Mouse (Mus musculus) hindbrain, embryonic 11.5 days (tissue): Measurements from ENCODE around the gene Rtcb. TPM values are rescaled to one million over a fixed set of nuclear protein-coding genes. Genes with fewer than 3 reads are reported as not detected.

ENCODE experiments used
- ATAC-seq: fragments of 200-750 bp; cut with Nextera tagmentation; 2 replicates; pipeline ENCODE4 v1.8.0; 2017; ENCODE audit warnings: mild to moderate bottlenecking, moderate TSS enrichment, moderate library complexity; ENCODE audit not compliant: low FRiP score
- DNase-seq: peaks from one replicate; pipeline ENCODE4 v3.0.0-alpha.2; 2015; ENCODE audit warnings: low spot score
- H3K27ac ChIP-seq: fragments of 300-500 bp; sonication (generic); 2 replicates; pipeline ENCODE4 v1.5.1; 2014; ENCODE audit warnings: mild to moderate bottlenecking, low read depth, low read length
- H3K27me3 ChIP-seq: fragments of 300-500 bp; sonication (generic); 2 replicates; pipeline ENCODE4 v1.6.1; 2014; ENCODE audit warnings: mild to moderate bottlenecking, low read length, moderate library complexity, mixed read lengths; ENCODE audit not compliant: control insufficient read depth, insufficient read depth
- H3K36me3 ChIP-seq: fragments of 300-500 bp; sonication (generic); 2 replicates; pipeline ENCODE4 v1.6.1; 2014; ENCODE audit warnings: mild to moderate bottlenecking, low read length, moderate library complexity, mixed read lengths; ENCODE audit not compliant: control insufficient read depth, insufficient read depth
- H3K4me1 ChIP-seq: fragments of 300-500 bp; sonication (generic); replicated peaks from 2 replicates; pipeline ENCODE4 v1.6.1; 2014; ENCODE audit warnings: low read length, mixed read lengths; ENCODE audit not compliant: control insufficient read depth, insufficient read depth
- H3K4me2 ChIP-seq: fragments of 300-500 bp; sonication (generic); replicated peaks from 2 replicates; pipeline ENCODE4 v1.6.1; 2014; ENCODE audit warnings: mild to moderate bottlenecking, low read depth, low read length
- H3K4me3 ChIP-seq: fragments of 300-500 bp; sonication (generic); 2 replicates; pipeline ENCODE4 v1.5.1; 2014; ENCODE audit warnings: low read depth, low read length
- H3K9ac ChIP-seq: fragments of 300-500 bp; sonication (generic); 2 replicates; pipeline ENCODE4 v1.6.1; 2014; ENCODE audit warnings: low read depth, low read length
- H3K9me3 ChIP-seq: fragments of 300-500 bp; sonication (generic); 2 replicates; pipeline ENCODE4 v1.6.1; 2016; ENCODE audit warnings: low read length; ENCODE audit not compliant: control insufficient read depth
- WGBS: fragments of 180-500 bp; shearing (Covaris S2); extraction: QIAGEN DNeasy Blood & Tissue Kit; methylation state at CpG from one replicate; pipeline ENCODE4 v1.1.7; 2014; 5-methylcytosine and 5-hydroxymethylcytosine counted together
- polyA plus RNA-seq: library from polyadenylated mRNA; unstranded; fragments of >200 nt; fragmentation: Nextera tagmentation; extraction: Ambion mirVana; gene quantifications from 2 replicates; pipeline ENCODE4 v1.2.1, GENCODE M21; 2014

Gene Rtcb
- polyA plus RNA-seq, 1 experiment from 2014 or later = 173 TPM

DNA sequence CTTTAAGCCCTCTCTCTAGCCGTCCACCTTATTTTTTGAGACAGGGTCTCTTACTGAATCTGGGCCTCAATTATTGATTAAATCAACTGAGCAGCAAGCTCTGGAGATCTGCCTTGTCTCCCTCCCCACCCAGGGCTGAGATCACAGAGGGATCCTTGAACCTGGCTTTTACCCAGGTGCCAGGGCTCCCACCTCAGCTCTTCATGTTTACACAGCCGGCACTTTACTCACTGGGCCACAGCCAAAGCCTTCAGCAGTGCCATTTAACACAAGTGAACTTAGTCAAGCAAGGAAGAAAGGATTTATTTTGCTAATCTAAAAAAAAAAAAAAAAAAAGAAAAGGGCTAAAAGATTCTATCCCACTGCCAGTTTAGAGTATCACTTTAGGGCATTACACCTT lies 3.2 kb downstream of the Rtcb start:
- H3K9me3 ChIP-seq = no peaks in the 10 kb centered on the region
- H3K36me3 ChIP-seq = 0 out of 2 replicates have a peak, but pooled peaks cover 6% of the 10 kb centered on the region
- H3K9ac ChIP-seq = no peak overlapping the region
- 92% methylated on average over 2 of the region's 2 CpGs for WGBS
- H3K4me1 ChIP-seq = no peaks in the 10 kb centered on the region; the same call in 1 of the 2 replicates
- H3K4me3 ChIP-seq = no peak overlapping the region
- DNase-seq = no peak
- no peak for ATAC-seq
- no peak overlapping the region for H3K4me2 ChIP-seq
- no peak overlapping the region for H3K27ac ChIP-seq
- no peaks in the 10 kb centered on the region for H3K27me3 ChIP-seq

DNA sequence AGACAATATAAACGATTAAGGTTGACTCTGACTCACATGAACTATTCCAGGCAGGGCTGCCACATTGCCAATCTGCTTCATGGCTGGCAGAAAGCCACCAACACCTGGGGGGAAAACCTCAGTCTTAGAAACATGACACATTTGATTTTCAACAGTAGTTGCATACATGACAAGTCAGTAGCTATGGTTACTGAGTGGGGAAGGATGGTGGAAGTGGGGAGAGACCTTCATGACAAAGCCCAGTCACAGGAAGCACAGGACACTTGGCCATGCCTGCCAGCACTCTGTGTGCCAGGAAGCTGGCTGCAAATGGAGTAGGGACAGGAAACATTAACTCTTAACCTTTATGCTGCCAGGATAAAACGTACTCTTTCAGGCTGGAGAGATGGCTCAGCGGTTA lies 4.2 kb downstream of the Rtcb start:
- 90% methylated on average over 3 of the region's 3 CpGs for WGBS
- DNase-seq (no peak), ATAC-seq (no peak)
- H3K4me2 ChIP-seq = no peak overlapping the region
- H3K36me3 ChIP-seq = 0 out of 2 replicates have a peak, but pooled peaks cover 6% of the 10 kb centered on the region
- H3K9ac ChIP-seq = no peak overlapping the region
- no peaks in the 10 kb centered on the region; the same call in 1 of the 2 replicates for H3K4me1 ChIP-seq
- no peaks in the 10 kb centered on the region for H3K27me3 ChIP-seq
- no peaks in the 10 kb centered on the region for H3K9me3 ChIP-seq
- no peak overlapping the region for H3K27ac ChIP-seq
- H3K4me3 ChIP-seq = no peak overlapping the region

DNA sequence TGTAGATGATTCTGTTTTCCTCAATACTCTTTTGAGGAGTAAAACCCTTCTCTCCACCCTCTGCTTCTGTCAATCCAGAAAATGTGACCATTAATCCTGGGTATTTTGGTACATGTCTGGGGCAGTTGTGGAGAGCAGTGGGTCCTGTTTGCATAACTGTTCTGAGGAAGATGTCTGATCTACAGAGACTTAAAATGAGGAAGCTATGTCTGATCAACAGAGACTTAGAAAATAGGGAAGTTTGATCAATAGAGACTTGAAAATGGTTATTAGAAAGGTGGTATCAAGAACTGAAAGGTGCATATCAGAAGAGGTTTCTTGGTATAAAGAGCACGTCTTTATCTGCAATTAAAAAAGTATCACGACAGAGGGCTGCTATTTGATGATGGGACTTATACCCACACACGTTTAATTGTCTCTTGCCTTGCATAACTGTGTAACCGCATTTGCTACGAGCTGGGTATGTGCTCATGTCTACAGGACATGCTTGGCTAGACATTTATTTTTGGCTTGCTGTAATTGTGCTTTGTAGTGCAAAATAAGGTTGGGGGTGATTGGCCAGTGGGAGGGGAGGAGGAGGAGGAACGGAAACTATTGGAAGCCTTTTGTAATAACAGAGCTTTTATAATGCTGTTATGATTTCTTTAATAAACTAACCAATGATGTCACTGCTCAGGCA lies 5.7 kb downstream of the Rtcb start:
- H3K4me3 ChIP-seq = no peak overlapping the region
- WGBS = 93% methylated on average over 6 of the region's 6 CpGs
- no peaks in the 10 kb centered on the region; the same call in 1 of the 2 replicates for H3K4me1 ChIP-seq
- H3K9me3 ChIP-seq = no peaks in the 10 kb centered on the region
- H3K36me3 ChIP-seq = 0 out of 2 replicates have a peak, but pooled peaks cover 9% of the 10 kb centered on the region
- H3K9ac ChIP-seq = no peak overlapping the region
- H3K27ac ChIP-seq = no peak overlapping the region
- ATAC-seq (no peak), DNase-seq (no peak)
- no peaks in the 10 kb centered on the region for H3K27me3 ChIP-seq
- H3K4me2 ChIP-seq = no peak overlapping the region

DNA sequence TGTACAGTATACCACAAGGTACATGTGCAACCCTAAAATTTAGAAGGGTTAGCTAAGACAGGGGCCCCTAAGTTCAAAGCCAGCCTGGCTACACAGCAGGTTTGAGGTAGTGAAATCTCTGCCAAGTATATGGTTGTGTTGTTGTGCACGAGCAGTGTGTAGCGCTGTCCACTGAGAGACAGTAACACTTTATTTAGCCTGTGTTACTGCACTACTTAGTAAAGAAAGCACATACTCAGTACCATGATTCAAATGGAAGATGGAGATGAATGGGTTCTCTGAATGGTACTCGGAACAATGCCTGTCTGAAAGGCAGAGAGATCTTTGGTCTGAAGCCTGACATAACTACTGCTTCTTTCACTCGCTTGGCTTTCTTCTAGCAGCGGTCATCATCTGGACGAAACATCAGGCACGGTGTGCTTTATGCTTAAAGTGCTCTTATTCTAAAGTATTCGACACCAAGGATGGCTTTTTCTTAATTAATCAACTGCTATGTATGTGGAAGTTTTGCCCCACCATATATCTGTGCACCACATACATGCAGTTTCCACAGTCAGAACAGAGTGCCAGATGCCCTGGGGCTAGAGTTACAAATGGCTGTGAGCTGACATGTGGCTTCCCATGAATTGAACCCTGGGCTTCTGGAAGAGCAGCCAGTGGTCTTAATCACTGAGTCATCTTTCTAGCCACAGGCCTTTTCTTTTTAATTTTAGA lies 9.0 kb downstream of the Rtcb start:
- DNase-seq = no peak
- no peaks in the 10 kb centered on the region for H3K9me3 ChIP-seq
- H3K4me2 ChIP-seq = no peak overlapping the region
- H3K9ac ChIP-seq = no peak overlapping the region
- peaks cover 13% of the 10 kb centered on the region; the same call in 1 of the 2 replicates for H3K36me3 ChIP-seq
- ATAC-seq = no peak
- no peak overlapping the region for H3K27ac ChIP-seq
- no peaks in the 10 kb centered on the region for H3K4me1 ChIP-seq
- no peak overlapping the region for H3K4me3 ChIP-seq
- no peaks in the 10 kb centered on the region for H3K27me3 ChIP-seq
- 78% methylated on average over 8 of the region's 8 CpGs for WGBS

DNA sequence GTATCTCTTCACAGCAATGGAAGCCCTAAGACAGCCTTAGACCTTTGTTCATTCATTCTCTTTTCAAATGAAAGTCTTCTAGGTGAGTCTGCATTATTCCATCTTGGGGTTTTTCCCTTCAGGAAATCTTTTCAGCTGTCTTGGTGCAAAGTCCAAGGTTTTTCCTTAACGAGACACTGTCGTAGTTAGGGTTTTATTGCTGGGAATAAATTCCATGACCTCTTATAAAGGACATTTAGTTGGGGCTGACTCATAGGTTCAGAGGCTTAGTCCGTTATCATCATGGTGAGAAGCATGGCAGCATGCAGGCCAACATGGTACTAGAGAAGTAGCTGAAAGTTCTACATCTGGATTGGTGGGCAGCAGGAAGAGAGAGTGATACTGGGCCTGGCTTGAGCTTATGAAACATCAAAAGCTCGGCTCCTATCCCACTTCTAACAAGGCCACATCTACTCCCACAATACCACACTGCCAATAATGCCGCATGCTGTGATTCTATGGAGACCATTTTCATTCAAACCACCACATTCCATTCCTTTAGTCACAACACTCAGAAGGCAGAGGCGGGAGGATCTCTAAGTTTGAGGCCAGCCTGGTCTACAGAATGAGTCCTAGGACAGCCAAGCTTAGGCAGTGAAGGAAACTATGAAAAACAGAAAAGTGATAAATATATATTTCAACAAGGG lies 21.2 kb downstream of the Rtcb start:
- no peak overlapping the region for H3K9ac ChIP-seq
- no peaks in the 10 kb centered on the region for H3K27me3 ChIP-seq
- no peak overlapping the region for H3K4me2 ChIP-seq
- no peak overlapping the region for H3K4me3 ChIP-seq
- H3K4me1 ChIP-seq = no peaks in the 10 kb centered on the region
- 97% methylated on average over 6 of the region's 6 CpGs for WGBS
- H3K36me3 ChIP-seq = peaks cover 23% of the 10 kb centered on the region
- ATAC-seq (no peak), DNase-seq (no peak)
- no peak overlapping the region for H3K27ac ChIP-seq
- no peaks in the 10 kb centered on the region for H3K9me3 ChIP-seq

DNA sequence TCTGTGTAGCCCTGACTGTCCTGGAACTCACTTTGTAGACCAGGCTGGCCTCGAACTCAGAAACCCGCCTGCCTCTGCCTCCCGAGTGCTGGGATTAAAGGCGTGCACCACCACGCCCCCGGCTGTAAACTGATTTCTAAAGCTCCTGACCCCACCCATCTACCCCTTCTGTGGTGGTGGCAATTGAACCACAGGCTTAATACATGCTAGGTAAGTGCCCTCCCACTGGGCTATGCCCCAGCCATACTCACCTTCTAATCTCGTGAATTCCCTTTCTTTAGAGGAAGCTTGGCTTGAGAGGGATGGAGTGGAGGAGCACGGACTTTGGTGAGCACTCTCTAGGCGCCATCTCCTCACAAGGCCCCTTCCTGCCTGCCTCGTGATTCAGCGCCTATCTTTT lies 27.7 kb downstream of the Rtcb start:
- Histone ChIP-seq H3K4me3 (no peak overlapping the region), H3K9ac (no peak overlapping the region), H3K27ac (no peak overlapping the region), H3K9me3 (no peaks in the 10 kb centered on the region), H3K4me1 (no peaks in the 10 kb centered on the region; the same call in 1 of the 2 replicates), H3K4me2 (no peak overlapping the region), H3K27me3 (0 out of 2 replicates have a peak, but pooled peaks cover 5% of the 10 kb centered on the region), H3K36me3 (no peaks in the 10 kb centered on the region)
- DNase-seq (no peak), ATAC-seq (no peak)
- WGBS = 95% methylated on average over 11 of the region's 11 CpGs

DNA sequence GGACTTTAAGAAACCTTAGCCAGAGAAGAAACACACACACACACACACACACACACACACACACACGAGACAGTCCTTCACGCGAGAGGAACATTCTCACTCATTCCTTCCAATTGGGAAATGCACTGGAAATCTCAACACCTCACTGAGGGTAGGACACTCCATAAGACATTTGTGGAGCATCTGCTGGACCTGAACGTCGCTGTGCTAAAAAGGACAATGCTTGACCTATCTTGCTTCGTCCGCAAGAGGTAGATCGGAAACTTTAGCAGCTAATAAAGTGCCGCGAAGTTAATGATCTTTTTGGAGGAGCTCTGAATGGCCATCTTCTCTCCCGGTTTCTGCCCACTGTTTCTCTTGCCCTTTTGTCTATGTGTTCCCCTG lies 28.4 kb downstream of the Rtcb start:
- Histone ChIP-seq H3K4me2 (peak overlapping the region; percentile 86), H3K4me3 (peak overlapping the region; percentile 44), H3K9ac (no peak overlapping the region), H3K36me3 (no peaks in the 10 kb centered on the region), H3K9me3 (no peaks in the 10 kb centered on the region), H3K27ac (no peak overlapping the region), H3K4me1 (no peaks in the 10 kb centered on the region; the same call in 1 of the 2 replicates), H3K27me3 (0 out of 2 replicates have a peak, but pooled peaks cover 5% of the 10 kb centered on the region)
- WGBS = 55% methylated on average over 11 of the region's 11 CpGs
- no peak for ATAC-seq
- peak; percentile 38 for DNase-seq

DNA sequence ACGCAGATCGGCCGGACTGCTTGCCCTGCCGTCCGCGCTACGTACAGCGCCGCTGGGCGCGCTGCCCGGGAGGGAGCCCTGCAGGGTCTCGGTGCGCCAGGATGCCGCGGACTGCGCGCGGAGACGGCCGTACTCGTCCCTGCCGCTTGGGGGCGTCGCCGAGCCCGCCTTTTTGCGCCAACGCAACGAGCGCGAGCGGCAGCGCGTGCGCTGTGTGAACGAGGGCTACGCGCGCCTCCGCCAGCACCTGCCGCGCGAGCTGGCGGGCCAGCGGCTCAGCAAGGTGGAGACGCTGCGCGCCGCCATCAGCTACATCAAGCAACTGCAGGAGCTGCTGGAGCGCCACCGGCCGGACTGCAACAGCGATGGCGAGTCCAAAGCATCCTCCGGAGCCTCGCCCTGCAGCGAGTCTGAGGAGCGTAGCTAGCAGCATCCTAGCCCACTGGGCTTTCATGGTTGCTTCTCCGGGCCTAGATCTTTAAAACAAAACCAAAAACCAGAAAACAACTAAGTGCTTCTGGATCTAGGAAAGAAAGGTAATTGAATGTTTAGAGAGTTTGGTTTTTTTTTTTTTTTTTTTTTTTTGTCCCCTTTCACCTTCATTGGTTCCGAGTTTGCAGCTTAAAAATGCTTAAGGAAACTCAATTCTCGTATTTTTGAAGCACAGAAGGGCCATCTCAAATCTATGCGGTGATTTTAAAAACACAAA lies 29.0 kb downstream of the Rtcb start:
- Histone ChIP-seq H3K9me3 (no peaks in the 10 kb centered on the region), H3K4me3 (peak overlapping the region; percentile 44), H3K9ac (peak overlapping the region; percentile 49; the same call in 1 of the 2 replicates), H3K27me3 (0 out of 2 replicates have a peak, but pooled peaks cover 5% of the 10 kb centered on the region), H3K36me3 (no peaks in the 10 kb centered on the region), H3K4me2 (peak overlapping the region; percentile 86), H3K27ac (no peak overlapping the region), H3K4me1 (no peaks in the 10 kb centered on the region; the same call in 1 of the 2 replicates)
- 1% methylated on average over 63 of the region's 63 CpGs for WGBS
- DNase-seq (peak; percentile 86), ATAC-seq (peak; percentile 89)
